Mouse (Mus musculus) heart, adult 11 months (tissue): ENCODE data around the gene Kctd20.

Source experiments
- DNase-seq: peaks from one replicate; pipeline ENCODE4 v3.0.0; 2022

The Kctd20 gene

DNA sequence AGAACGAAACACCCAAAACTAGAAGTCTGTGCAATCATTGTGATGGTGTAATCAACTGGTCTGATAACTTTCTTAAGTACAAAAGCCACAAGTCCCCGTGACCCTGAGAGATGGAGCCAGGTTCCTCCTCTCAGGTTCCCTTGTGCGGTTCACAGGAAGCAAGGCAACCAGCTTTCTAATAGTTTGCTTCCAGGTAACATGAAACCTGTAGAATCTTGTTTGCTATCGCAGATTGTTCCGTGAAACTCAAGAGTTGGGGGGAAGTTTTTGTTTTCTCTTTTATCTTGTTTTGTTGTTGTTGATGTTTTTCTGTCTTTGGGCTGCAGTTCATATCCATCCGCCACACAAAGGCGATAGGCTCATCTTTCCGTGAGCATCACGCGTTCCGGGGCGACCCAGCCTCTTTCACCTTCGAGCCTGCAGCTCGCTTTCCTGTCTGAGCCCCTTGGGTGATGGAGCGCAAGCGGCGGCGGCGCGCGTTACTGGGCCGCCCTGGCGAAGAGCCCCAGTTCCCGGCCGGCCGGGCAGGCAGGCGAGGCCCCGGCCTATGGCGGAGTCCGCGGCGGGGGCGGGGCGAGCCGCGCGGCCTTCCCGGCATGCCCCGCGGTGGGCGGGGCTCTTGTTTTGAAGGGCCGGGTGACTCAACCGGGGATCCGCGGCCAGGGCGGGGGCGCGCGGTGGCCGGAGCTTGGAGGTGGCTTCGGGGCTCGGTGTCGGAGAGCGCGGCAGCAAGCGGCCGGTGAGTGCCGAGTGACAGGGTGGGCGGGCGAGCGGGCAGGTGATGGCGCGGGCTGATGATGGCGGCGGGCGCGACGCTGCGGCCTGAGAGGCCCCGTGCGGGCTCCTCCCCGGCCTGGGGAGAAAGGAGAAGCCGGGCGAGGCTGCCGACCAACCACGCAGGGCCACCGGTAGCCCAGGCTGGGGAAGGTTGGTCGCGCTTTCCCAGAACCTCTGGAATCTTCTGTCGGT lies at the start of gene Kctd20:
Gene Kctd20 (plus strand): TSS at position 120 of the 969 bp plus-strand sequence.
- peak; percentile 100 for DNase-seq

DNA sequence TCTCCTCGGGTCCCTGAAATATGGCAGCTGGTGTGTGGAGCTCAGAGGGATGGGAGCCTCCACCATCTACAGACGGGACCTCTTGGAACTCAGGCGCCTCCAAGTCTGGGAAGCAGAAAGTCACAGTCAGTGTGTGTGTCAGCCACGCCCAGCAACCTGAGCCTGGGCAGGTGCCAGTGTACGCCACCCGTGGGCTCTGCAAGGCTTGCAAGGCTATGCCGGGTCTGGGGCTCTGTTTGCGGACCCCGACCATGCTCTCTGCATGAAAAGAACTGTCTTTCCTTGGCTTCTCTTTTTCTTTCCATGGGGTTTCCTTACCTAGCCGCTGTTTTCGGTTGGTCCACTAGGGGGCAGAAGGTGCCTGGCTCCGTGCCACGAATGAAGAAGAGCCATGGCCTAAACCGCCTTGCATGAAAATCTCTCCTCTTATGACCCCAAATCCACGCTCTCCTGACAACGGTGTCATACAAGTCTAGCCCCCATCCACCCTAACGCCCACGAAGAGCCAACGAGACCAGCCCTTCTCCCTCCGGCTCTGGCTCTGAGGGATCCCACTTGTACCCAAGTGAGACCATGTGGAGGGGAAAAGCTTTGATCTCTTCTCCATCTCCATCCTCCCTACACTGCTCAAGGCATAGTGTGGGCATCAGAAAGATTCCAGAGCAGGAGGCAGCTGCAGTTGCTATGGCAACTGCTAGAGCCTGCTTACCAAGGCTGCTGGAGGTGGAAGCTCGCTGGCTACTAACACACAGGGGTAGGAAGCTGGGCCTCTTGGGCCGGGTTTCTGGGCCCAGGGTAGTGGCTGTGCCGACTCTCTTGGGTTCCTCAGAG lies 47.0 kb upstream of the Kctd20 start:
- peak; percentile 88 for DNase-seq

DNA sequence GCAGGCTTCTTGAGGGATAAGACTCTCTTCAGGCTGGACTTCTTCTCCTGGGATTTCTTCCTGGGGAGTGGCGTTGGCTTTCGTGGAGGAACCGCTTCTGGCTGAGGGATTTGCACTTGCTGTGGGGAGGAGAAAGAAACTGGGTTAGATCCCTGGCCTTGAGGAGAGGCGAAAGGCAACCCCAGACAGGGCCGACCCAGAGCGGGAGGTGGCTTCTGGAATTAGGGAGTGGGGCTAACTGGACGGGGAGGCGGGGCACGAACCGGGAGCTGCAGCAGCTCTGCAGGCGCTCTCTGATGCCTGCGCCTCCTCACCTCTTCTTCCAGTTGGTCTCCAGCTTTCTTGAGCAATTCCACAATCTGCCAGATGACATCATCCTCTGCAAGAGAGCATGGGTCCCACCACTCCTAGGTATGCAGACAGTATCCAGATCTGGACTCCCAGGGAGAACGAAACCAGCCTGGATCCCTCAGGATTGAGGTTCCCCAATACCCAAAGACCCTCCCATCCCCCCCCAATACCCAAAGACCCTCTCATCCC lies 46.3 kb upstream of the Kctd20 start:
- DNase-seq, result peak; percentile 88

DNA sequence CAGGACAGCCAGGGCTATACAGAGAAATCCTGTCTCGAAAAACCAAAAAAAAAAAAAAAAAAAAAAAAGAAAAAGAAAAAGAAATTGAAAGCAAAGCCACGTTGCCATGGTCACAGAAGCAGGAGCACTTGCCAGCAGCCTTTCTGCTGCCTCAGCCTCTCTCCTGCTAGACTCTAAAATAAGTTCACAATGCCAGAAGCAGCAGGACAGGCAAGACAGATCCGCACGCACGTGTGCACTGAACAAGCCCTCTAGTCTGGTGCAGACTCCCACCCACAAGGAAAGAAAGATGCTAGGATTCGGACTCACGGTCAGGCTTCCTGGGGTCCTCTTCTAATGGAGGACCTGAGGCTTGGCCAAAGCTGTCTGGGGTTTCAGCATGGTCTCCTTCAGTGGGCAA lies 43.8 kb upstream of the Kctd20 start:
- DNase-seq, result peak; percentile 89

DNA sequence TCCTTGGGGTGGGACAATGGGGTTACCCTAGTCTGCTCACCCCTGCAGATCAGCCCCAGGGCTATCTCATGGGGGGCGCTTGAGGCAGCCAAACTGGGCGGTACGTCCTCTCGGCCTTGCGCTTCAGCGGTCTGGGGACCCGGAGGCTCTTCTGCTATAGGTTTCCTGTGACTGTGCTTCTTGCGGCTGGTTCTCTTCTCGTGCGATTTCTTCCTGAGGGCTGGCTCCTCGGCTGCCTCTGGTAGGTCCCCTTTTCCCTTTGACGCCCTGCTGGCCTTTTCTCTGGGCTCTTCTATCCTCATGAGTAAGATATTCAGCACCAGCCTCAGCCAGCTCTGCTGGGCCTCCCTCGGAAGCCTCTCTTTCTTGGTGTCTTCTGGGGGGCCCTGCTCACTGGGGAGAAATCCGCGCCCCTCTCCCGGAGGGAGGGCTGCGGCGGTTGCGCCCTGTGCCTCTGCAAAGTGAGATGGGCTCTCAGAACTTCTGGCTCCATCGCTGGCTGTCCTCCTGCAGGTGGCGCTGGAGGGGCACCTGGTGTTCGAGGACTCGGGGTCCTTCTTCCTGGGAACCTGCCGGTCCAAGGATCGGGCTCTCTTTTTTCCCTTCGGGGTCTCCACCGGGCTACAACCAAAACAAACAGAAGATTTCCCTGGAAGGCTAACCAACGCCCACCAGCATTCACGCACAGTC lies 42.4 kb upstream of the Kctd20 start:
- DNase-seq, result peak; percentile 92

DNA sequence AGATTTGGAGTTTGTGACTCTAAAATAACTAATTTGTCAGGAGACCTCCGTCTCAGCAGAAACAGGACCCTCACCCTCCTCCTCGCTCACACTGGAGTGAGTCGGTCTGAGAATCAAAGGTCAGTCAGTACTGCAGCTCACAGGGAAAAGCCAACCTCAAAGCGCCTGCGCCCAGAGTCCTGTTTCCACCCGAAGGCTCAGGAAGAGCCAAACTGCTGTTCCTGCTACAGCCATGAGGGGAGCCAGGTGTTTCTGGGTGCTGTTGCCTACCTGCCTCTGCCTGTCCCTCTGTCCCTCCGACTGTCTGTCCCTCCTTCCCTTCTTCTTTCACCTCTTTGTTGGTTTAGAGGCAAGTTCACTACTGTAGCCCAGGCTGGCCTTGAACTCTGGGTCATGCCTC lies 41.6 kb upstream of the Kctd20 start:
- no peak for DNase-seq

DNA sequence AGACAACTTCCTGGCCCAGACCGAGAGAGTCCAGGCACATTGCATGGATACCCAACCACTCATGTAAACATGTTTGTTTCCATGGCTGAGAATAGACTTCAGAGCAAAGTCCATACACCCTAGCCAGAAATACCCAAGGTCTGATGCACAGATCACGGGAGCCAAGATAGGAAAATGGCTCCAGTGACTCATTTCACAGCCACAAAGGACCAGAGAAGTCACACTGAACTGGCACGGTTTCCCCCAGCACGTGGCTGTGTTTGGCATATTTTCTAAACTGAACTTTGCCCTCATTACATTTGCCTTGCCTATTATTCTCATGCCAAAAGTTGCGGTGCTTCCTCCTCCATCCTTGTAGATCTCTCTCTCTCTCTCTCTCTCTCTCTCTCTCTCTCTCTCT lies 38.5 kb upstream of the Kctd20 start:
- peak; percentile 78 for DNase-seq

DNA sequence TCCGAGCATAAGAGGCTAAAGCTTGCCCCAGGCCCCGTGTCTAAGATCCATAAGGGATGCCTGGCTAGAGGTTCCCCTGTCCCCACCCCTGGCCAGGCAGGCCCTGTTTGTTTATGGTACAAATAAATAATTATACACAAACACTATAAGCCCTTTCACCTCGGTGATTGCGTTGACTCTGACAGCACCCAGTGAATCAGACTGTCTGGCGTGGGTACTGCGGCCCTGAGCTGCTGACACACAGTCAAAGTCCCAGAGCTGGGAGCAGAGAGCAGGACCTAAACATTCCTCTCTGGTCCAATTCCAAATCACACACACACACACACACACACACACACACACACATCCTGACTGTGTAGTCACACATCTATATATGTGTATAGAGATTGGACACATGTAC lies 37.8 kb upstream of the Kctd20 start:
- peak; percentile 79 for DNase-seq

DNA sequence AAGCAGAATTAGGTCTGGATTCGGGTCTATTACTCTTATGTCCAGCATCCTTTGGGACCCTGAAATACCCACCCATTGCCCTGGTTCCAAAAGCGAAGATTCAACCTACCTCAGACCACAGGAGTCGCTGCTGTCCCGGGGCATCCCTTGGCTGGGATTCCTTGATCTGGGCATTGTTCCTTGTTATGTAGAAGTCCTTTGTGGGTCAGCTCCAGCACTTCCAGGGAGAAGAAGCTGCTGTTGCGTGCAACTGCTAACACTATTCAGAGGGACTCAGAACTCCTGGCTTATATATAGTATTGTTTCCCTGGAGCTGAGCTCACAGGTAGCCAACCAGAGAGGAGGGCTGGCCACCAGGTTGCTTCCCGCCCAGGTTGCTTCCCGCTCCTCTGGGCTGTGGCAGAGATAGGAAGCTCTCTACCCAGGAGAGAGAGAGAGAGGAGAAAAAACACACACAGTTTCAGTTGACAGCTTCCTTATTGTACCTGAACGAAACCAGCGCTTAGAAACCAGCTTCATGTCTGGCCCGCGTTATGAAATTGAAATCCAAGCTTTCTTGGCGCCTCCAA lies 36.6 kb upstream of the Kctd20 start, which contains the start of gene 4930539E08Rik:
Gene 4930539E08Rik (minus strand): TSS at position 265 of the 569 bp plus-strand sequence.
- DNase-seq, result no peak

DNA sequence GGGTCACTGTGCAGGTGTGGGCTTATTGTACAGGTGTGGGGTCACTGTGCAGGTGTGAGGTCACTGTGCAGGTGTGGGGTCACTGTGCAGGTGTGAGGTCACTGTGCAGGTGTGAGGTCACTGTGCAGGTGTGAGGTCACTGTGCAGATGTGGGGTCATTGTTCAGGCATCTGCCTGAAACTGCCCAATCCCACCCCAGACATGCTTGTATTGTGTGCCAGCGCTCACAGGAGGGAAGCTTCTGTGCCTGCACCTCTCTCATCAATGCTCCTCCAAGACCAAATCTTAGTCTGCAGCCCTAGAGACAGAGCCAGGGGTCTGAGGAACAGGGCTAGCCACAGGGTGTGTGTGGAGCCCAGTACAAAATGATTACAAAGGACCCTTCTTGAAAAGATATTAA lies 35.2 kb upstream of the Kctd20 start:
- DNase-seq, result peak; percentile 82

DNA sequence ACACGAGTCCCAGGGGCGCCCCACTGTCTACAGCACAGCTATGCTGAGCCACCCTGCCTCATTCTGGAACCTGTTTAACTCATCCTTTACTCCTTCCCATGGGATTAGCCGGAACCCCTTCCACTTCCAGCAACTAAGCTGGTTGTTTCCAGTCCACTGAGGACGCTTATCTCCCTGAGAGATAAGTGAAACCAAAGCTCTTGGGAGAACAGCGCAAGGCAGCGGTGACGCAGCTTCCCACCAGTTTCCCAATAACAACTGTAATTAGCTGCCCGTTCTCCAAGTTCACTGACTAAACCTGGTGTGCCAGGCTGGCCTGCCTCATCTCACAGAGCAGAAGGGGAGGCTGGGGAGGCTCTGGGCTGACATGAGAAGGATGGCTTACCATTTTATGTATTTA lies 30.7 kb upstream of the Kctd20 start:
- DNase-seq, result peak; percentile 96

DNA sequence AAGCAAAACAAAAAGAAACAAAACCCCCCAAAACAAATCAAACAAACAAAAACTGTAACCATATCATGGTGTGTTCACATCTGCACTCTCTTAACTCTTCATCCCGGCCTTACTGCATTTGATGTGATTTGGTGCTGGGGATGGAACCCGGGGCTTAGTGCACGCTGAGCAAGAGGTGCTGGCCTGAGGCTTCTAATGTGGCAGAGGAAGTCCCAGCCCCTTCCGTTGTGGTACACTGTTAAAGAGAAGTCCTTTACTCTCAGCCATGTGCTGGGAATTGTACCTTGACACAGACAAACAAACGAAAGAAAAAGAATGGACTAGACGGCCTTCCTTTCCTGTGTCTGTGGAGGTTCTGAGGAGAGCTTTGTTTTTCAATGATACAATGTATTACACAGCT lies 29.7 kb upstream of the Kctd20 start:
- DNase-seq, result no peak

DNA sequence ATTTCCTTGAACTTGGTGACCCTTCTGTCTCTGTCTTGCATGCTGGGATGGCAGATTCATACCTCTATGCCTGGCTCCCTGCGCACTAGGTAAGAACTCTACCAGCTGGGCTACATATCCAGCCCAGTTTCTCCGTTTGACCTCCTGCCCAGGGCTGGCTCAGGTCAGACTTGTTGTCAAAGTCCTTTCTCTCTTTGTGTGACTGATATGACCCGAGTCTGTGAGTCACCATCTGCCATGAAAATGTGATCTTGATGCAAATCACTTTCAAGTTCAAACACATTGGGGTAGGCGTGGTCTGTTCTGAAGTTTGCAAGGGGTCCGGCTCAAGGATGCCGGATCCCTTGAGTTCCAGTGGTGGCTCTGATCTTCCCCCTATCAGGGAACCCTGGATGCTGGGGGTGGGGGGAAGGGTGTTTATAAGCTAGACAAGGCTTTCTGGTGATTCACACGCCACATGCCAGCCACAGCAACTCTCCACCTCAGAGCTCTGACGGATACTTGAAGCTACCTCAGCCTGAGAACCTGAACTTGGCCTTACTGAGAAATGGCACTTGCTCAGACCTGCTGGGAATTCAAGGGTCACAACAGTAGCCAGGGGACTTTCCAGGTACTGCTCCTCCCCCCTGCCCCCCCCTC lies 26.7 kb upstream of the Kctd20 start:
- no peak for DNase-seq

DNA sequence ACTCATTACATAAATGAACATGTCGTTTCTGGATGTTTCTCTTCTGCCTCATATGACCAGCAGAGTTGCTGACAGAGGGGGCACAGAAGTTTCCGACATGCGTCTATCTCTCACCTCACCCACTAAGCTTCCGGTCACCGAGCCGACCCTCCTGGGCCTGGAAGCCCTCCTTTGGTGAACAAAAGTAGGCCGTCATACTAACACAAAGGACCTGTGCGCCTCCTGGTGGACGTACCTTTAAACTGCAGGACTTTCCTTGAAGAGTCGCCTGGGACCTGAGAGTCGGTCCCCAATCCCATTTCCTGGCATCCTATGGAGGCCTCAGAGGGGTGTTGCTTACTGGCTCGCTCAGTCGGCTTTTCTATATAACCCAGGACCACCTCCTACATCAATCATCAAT lies 25.4 kb upstream of the Kctd20 start:
- DNase-seq, result peak; percentile 97

DNA sequence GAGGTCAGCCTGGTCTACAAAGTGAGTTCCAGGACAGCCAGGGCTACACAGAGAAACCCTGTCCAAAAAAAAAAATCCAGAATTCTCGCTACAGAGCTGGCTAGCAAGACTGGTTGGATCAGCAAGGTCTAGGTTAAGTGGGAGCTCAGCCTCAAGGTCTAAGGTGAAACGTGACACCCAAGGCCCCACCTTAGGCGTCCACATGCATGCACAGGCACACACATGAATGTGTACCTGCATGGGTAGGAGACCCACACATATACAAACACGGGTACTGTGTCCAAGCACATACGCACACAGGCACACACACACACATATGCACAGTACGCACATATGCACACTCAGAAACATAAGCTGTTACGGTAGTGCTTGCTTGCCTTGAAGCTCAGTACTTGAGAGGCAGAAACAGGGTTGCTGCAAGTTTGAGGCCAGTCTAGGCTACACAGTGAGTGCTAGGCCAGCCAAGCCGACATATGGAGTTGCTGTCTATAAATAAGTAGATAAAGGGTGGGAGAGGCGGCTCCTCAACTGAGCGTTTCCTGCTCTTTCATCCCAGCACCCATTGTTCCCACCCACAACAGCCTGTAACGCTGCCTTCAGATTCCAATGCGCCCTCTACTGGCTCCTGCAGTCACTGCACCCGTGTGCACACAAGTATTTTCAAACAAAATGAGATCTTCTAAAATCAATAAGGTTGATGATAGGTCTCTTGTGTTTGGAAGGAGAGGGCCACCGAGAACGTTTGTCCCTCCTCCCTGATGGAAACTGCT lies 24.7 kb upstream of the Kctd20 start:
- peak; percentile 95 for DNase-seq

DNA sequence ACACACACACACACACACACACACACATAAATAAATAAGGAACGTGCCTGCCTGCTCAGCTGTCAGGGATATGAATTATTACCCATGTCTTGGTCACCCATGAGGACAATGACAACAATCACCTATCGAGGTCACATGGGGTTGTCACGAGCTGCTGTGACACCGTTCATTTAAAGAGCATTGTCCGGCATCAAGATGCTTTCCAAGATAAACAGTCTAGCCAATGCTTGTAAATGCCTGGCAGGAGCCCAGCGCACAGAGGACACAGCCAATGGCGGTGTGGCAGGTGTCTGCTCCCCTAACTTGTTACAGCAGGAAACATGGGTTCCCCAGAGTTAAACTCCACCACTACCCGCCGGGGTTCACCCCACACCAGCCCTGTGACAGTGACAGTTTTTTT lies 23.7 kb upstream of the Kctd20 start:
- peak; percentile 96 for DNase-seq

DNA sequence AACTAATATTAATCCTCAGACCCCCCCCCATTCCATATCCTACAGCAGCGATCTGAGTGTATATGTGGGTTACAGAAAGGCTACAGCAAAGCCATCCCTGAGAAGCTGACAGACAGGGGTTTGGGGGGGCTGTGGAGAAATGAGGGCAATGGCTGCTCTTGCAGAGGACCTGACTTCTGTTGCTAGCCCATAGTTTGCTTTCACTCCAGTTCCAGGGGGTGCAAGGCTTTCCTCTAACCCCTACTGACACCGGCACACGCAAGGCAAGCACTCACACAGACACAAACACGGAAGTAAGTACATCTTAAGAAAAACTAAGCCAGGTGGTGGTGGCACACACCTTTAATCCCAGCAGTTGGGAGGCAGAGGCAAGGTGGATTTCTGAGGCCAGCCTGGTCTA lies 22.4 kb upstream of the Kctd20 start:
- DNase-seq, result peak; percentile 81

DNA sequence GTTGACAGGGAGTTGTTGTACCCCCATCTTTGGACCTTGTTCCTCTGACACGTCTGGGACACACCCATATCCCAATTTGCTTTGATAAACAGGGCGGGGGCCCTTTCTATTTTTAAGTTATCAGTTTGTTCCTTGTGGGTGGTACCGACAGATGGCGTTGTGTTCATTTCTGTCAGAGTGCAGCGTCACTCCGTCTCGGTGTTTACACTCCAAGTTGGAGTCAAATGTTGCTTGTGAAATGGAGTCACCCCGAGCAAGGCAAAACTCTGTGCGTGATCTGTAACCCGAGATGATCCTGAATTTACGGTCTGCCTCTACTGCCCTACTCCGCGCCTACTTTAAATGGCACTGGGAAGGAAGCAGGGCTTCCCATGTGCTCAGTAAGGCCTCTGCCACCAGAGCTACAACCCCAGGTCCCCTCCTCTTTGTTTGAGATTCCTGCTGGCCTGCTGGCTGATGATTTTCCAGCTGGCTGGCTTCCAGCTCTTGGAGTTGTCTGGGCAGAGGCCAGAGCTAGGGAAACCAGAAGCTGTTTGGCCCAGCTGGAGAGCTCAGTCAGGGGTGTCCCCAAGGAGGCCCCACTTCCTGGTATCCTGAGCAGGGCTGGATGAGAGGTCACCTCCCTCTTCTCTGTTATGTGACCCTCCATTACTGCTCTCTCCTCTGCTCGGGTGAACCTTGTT lies 21.2 kb upstream of the Kctd20 start:
- DNase-seq, result peak; percentile 99

DNA sequence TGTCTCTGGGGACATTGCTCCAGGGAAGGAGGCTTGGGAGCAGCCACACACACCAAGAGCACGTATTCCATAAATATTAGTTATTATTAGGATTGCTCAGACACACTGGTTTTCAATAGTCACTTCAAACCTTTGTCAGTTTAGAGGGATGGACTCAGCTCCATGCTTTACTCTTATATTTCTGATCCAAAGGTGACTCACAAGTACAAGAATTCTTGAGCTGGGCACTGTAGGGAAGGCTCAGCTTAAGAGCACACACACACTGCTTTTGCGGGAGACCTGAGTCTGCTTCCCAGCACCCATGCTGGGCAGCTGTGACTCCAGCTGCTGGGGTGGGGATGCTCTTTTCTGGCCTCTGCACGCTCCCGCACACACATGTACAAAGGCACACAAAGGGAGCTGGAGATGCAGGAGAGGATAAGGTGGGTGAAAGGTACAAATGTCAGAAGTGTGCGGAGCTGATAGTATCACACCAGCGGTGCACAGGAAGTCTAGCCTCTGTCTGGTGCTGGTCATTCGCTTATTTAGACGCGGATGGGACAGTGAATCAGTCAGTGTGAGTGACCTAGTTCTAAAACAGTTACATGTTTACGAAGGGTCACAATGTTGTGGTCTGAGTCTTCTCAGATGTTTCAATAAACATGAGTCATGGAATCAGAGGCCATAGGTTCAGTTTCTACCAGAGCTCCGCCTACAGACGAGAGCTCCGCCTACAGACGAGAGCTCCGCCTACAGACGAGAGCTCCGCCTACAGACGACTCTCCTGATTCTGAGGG lies 20.1 kb upstream of the Kctd20 start:
- peak; percentile 91 for DNase-seq

DNA sequence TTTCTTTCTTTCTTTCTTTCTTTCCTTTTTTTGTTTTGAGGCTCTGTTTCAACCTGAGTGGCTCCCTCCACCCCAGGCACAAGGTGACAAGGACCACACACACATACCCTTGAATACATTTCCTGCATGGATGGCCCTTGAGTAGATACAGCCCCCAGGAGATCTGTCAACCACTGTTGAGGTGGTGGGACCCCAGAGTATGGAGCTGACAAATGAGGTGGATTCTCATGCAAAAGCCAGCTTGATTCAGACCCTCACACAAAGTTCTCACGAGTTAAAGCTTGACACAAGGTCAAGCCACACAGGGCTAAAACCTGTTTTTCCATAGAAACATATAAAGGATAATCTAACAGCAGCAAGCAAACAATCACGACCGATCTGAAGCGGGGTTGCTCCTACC lies 19.5 kb upstream of the Kctd20 start:
- DNase-seq, result peak; percentile 80
